Mouse (Mus musculus): Measurements from ENCODE around the gene Spdef.

Spdef gene

GRCm38 (mm10) chr17:27728770-27729169, at the start of gene Spdef:
TSS of gene Spdef (minus strand) at chr17:27728955.
- no peak for DNase-seq (ENCODE audit: low read depth, low spot score)

GRCm38 (mm10) chr17:27777823-27778222, 49.1 kb upstream of the Spdef start:
- no peak for DNase-seq (ENCODE audit: low read depth, low spot score)

DNA sequence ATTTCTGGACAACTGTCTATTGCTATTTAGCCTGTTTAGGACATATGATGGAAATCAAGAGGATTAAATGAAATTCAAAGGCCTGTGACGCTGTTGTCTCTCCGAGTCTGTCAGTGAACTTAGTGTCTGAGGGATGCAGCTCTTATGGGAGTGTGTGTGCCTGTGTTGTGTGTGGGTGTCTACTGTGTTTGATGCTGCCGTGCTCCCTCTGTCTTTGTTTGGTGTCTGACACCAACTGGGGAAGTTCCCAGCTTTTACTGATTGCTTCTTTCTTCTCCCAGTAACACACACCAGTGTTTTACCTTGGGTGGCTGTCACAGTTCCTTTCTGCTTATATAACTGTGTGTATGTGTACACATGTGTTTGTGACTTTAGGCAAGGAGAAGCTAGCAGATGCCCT, 45.4 kb upstream of the Spdef start:
- DNase-seq (ENCODE audit: low read depth, low spot score): no peak

- DNase-seq (ENCODE audit: low read depth, low spot score): no peak
These were observed 42.9 kb upstream of the Spdef start for GRCm38 (mm10) chr17:27771616-27772015.

DNA sequence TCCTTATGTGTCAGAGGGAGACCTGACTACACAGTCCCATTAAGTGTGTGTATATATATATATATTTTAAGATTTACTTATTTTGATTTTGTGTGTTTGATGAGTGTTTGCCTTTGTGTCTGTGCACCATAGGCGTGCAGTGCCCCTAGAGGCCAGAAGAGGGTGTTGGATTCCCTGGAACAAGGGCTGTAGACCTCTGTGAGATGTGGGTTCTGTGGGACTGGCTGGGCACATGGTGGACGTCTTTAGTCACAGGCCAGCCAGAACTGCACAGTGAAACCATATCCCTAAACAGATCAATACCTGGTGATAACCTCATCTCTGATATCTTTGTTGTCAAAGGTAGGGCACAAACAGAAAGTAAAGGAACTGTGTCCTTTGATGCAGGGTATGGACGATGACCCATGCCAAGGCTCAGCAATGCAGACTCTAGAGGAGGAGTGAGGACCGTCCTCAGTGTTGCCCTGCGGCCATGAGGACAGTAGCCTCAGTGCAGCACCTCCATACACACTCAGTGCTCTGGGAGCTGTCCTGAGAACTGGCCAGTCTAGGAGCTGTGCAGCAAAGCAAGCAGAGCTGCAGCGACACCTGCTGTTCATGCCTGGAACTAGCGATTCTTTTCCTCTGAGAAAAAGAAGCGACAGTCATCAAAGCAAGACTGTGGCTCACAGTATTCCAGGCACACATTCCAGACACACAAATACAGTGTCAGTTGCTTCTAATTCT, 40.2 kb upstream of the Spdef start:
- peak; percentile 90 for DNase-seq (ENCODE audit: low read depth, low spot score)

DNA sequence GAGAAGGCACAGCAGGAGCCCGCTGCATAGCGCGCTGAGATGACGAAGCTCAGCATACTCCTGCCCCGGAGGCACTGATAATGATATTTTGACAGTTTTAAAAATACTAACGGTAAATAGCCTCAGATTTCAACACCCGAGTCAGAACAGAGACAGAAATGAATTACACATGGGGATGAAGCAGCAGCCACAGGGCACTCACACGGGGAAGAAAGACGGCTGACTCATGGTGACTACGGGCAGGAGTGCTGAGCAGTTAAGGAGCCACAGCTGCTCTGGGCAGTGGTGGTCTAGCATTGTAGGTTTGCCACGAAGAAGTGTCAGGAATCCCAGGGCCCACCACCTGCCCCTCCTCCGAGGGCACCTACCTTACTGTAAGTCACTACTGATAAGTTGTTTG, 38.8 kb upstream of the Spdef start:
- DNase-seq (ENCODE audit: low read depth, low spot score): peak; percentile 96

DNA sequence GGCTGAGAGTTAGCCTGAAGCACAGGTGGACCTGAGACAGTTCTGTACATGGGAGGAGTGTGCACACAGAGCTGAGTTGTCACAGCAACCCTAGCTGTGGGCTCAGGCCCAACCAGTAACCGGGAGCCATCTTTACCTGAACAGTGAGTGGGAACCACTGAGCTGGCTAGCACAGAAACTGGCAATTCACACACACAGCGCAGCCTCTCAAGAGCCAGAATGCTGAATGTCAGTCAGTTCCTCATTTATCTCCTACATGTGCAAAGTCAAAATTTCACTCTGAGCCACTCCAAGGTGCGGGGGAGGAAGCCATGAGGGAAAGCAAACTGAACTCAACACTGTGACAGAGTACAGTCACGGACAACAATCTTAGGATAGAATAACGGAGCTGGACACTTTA, 38.4 kb upstream of the Spdef start:
- no peak for DNase-seq (ENCODE audit: low read depth, low spot score)

DNA sequence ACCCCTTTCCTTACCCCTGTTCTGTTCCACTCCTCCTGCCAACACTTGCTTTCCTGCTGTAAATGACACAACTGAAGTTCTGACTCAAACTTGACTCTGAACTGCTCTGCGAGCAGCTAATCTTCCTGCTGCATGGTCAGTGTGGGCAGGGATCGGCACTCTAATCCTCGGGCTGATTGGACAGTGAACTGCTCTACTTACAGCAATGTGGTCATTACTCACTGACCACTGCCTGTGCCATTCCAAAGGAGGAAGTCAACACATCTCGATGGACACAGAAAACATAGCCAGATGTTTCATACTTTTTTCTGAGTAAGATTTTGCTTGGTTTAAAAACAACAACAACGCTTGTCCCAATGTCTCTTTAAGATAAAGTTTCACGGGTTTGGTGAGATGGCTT, 36.3 kb upstream of the Spdef start:
- DNase-seq (ENCODE audit: low read depth, low spot score): peak; percentile 96

DNA sequence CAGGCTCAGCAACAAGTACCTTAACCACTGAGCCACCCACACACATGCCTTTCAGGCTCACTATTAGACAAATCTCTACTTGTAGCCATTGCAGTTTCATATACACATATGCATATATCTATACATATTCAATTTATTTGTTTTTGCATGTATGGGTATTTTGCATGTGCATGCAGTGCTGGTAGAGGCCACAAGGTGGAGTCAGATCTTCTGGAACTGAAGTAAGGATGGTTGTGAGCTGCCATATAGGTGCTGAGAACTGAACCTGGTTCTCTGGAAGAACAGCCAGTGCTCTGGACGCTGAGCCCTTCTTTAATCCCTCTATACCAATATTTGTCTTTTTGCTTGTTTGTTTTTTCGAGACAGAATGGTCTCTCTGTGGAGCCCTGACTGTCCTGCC, 35.7 kb upstream of the Spdef start:
- peak; percentile 28 for DNase-seq (ENCODE audit: low read depth, low spot score)

- no peak for DNase-seq (ENCODE audit: low read depth, low spot score)
These were observed 34.1 kb upstream of the Spdef start for GRCm38 (mm10) chr17:27762884-27763283.

- DNase-seq (ENCODE audit: low read depth, low spot score): peak; percentile 69
These were observed 33.0 kb upstream of the Spdef start for GRCm38 (mm10) chr17:27761639-27762336.

- no peak for DNase-seq (ENCODE audit: low read depth, low spot score)
These were observed 31.4 kb upstream of the Spdef start for GRCm38 (mm10) chr17:27760169-27760568.

GRCm38 (mm10) chr17:27751314-27752202, 22.8 kb upstream of the Spdef start:
- DNase-seq (ENCODE audit: low read depth, low spot score): no peak

GRCm38 (mm10) chr17:27750451-27750942, 21.7 kb upstream of the Spdef start:
- no peak for DNase-seq (ENCODE audit: low read depth, low spot score)

- no peak for DNase-seq (ENCODE audit: low read depth, low spot score)
These were observed 19.4 kb upstream of the Spdef start for GRCm38 (mm10) chr17:27748123-27748522.

DNA sequence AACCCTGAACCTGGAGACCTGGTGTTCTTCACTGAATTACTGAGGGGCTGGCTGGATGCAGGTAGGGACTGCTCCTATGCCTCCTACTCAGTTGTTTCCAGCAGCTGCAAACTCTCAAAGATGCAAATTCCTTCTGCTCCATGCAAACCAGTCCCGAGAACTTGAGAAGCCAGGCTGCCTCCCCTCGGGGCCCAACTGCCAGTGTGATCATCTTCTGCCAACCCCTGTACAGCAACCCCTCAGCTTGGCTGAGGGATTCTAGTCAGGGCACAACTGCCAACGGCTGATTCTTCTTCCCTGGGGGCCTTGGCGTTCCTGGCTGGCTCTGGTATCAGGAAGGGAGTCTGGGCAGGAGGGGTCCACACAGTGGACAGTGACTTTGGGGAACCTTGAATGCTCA, 17.7 kb upstream of the Spdef start:
- DNase-seq (ENCODE audit: low read depth, low spot score): peak; percentile 25

DNA sequence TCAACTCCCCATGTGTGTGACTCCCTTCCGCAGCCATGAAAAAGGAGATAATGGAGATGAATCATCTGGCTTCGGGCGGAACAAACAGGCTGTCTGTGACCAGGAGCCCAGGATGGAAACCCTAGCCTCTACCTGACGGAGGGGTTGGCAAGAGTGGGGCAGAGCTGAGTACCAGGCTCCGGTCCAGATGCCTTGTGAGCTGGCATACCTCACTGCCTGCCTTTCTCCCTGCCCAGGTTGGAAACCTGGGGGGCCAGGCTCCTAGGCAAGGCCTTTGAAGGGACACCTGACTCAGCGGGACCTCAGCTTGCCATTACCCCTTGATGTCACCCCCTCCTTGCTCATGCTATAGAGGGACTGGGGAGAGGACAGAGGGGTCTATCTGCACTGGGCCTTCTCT, 12.2 kb upstream of the Spdef start:
- DNase-seq (ENCODE audit: low read depth, low spot score): no peak

DNA sequence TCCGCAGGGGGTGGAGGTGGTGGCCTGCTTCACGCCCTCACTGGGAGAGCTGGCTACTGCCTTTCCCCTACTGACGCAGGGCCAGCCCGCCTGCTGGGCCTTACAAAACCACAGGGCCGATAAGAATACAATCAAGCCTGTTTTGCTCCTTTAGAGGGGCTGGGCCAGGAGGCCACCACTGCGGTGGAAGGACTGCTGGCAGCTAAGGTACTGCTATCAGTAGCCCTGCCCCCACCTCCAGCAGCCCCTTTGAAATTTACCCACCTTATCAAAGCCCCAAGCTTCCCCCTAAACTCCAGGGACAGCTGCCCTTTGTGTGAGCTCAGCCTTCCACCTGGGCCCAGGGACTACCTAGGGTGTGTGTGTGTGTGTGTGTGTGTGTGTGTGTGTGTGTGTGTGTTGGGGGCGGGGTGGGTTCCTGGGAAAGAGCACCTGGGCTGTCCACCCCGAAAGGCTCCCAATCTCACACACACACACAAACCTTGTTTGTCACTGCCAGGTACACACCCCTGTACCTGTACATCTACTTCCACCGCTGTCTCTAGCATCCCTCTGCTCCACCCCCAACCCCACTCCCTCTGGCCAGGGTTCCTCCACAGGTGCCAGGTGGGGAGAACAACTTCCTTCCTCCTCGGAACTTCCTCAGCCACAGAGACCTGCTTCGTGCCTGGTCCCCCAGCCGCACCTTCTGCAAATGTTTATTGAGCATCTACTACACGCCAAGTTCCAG, 5.8 kb upstream of the Spdef start:
- DNase-seq (ENCODE audit: low read depth, low spot score): no peak

- DNase-seq (ENCODE audit: low read depth, low spot score): no peak
These were observed 3.9 kb upstream of the Spdef start for GRCm38 (mm10) chr17:27732694-27733093.

DNA sequence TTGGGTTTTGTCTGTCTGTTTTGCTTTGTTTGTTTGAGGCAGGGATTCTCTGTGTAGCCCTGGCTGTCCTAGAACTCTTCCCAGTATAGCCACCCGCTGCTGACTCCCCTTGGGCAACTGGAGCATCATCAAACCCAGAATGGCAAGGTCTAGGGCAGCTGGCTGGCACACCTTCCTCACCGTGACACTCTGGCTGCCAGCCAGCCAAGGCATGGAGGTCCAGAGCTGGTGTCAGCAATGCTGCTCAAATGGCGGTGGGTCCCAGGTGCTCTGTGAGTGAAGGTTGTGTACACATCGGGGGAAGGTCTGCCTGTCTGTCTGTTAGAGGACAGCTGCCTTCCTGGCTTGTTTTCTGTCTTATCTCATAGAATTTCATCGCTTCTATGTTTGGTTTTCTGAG, 3.4 kb upstream of the Spdef start:
- no peak for DNase-seq (ENCODE audit: low read depth, low spot score)

DNA sequence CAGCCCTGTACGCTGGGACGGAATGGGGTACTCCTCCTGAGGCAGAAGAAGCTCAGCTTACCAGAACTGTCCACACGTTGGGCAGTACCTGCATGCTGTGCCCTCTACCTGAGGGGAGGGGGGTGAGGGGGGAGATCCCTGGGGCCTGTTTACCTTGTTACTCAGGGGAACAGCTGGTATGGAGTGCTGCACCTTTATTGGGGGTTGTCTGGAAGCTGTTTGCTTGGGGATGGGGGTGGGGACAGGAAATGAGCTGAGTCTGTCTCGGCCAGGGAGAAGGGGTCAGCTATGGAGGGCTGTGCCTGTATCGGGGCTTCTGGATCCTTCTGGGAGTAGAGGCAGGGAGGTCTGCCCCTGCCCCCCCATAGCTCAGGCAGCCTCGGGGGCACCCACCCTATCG, 2.2 kb downstream of the Spdef start:
- DNase-seq (ENCODE audit: low read depth, low spot score): no peak
